Comparison of ENCODE assay signal across 15 mouse cellular contexts in genomic region chr4:11893560-11894205, GRCm38 (mm10).
A peak's percentile ranks its signal among the peaks of the same experiment; 100 is the strongest.
DNase-seq lines count a peak whose midpoint lies in the region; ATAC-seq and TF ChIP-seq lines count a peak whose summit lies in the region.
"Had no signal": no experiment of that assay in that cellular context is flagged by ENCODE, and none has a peak within 500 bp of the region (broad histone marks: within the 10 kb centered on the region; RNA-seq: fewer than 3 reads in every experiment).

No protein-coding gene starts in this region.

- no peak for TF ChIP-seq POLR2A in kidney, adult 2 months (IDR thresholded peaks at IDR 0.05; ENCODE audit: low read depth, low read length)

- H3K4me1 ChIP-seq in kidney, embryonic 15.5 days, result no peaks in the 10 kb centered on the region
- no peaks in the 10 kb centered on the region; the same call in 1 of the 2 replicates for H3K4me1 ChIP-seq in kidney, adult 2 months (ENCODE audit: control insufficient read depth, insufficient read depth, low read length)
- H3K4me1 ChIP-seq in brown adipose tissue, adult 24 weeks (ENCODE audit: control insufficient read depth, insufficient read depth, insufficient read length, low read length), result peaks cover 8% of the 10 kb centered on the region
- no peaks in the 10 kb centered on the region for H3K4me1 ChIP-seq in embryonic facial prominence, embryonic 12.5 days
- H3K4me1 ChIP-seq: limb, embryonic 13.5 days had no signal

- no peak overlapping the region for H3K4me3 ChIP-seq in kidney, embryonic 15.5 days (replicated peaks)
- H3K4me3 ChIP-seq in kidney, adult 2 months (ENCODE audit: insufficient read depth, low read depth, low read length), result no peak overlapping the region
- H3K4me3 ChIP-seq in brown adipose tissue, adult 24 weeks (ENCODE audit: insufficient read depth, low read depth, low read length), result no peak overlapping the region
- no peak overlapping the region for H3K4me3 ChIP-seq in embryonic facial prominence, embryonic 12.5 days
- H3K4me3 ChIP-seq: limb, embryonic 13.5 days; myocyte had no signal

- peak; percentile 58 for ATAC-seq in kidney, embryonic 15.5 days (replicated peaks; ENCODE audit: low FRiP score)
- 0 out of 2 replicates have a peak, but pooled peaks have one; percentile 10 for ATAC-seq in embryonic facial prominence, embryonic 12.5 days (ENCODE audit: insufficient number of reproducible peaks, insufficient read depth, low FRiP score, low TSS enrichment)
- ATAC-seq in megakaryocyte progenitor cell, adult 5-6 weeks (replicated peaks; ENCODE audit: poor library complexity), result peak; percentile 49

- no peak overlapping the region for H3K9ac ChIP-seq in kidney, embryonic 15.5 days
- no peak overlapping the region for H3K9ac ChIP-seq in embryonic facial prominence, embryonic 12.5 days
- H3K9ac ChIP-seq: limb, embryonic 13.5 days had no signal

- no peaks in the 10 kb centered on the region for H3K36me3 ChIP-seq in kidney, embryonic 15.5 days
- H3K36me3 ChIP-seq in kidney, adult 2 months (ENCODE audit: control insufficient read depth, insufficient read depth, low read length), result no peaks in the 10 kb centered on the region
- H3K36me3 ChIP-seq in embryonic facial prominence, embryonic 12.5 days, result no peaks in the 10 kb centered on the region
- H3K36me3 ChIP-seq: G1E; limb, embryonic 13.5 days had no signal

- no peak for DNase-seq in kidney, adult 2 months
- DNase-seq in frontal cortex, adult 2 months (ENCODE audit: extremely low spot score in 1 of 2, low spot score in 1 of 2), result no peak
- no peak for DNase-seq in gastrocnemius, postnatal 4 days (ENCODE audit: low spot score in 2 of 2)
- DNase-seq in cerebellum, postnatal 36 days, result no peak
- DNase-seq: adrenal gland, adult 2 months; cerebellum, adult 18-20 months; right cerebral cortex, postnatal 14 days had no signal

- no peak overlapping the region for H3K4me2 ChIP-seq in kidney, embryonic 15.5 days
- H3K4me2 ChIP-seq in embryonic facial prominence, embryonic 12.5 days (replicated peaks), result no peak overlapping the region
- H3K4me2 ChIP-seq: limb, embryonic 13.5 days; midbrain, embryonic 11.5 days had no signal

- no peak overlapping the region for H3K27ac ChIP-seq in kidney, embryonic 15.5 days
- no peak overlapping the region for H3K27ac ChIP-seq in kidney, adult 2 months (ENCODE audit: insufficient read depth, low read depth, low read length)
- peak overlapping the region; percentile 54 for H3K27ac ChIP-seq in brown adipose tissue, adult 24 weeks (replicated peaks; ENCODE audit: low read depth, low read length)
- H3K27ac ChIP-seq in embryonic facial prominence, embryonic 12.5 days, result no peak overlapping the region
- H3K27ac ChIP-seq: limb, embryonic 13.5 days had no signal

- WGBS in kidney, embryonic 15.5 days, result 62% methylated on average over 9 of the region's 9 CpGs
- WGBS in kidney, adult 2 months, result 72% methylated on average over 9 of the region's 9 CpGs
- 43% methylated on average over 9 of the region's 9 CpGs for WGBS in embryonic facial prominence, embryonic 12.5 days

- no peaks in the 10 kb centered on the region for H3K27me3 ChIP-seq in kidney, embryonic 15.5 days
- H3K27me3 ChIP-seq in kidney, adult 2 months (replicated peaks; ENCODE audit: control insufficient read depth, insufficient read depth, low read length), result no peaks in the 10 kb centered on the region
- no peaks in the 10 kb centered on the region for H3K27me3 ChIP-seq in embryonic facial prominence, embryonic 12.5 days
- H3K27me3 ChIP-seq: limb, embryonic 13.5 days had no signal

- TF ChIP-seq CTCF in kidney, adult 2 months (conservative IDR thresholded peaks at IDR 0.05; ENCODE audit: insufficient read depth, insufficient read length, low read depth, low read length), result no peak

- H3K9me3 ChIP-seq in kidney, embryonic 15.5 days (replicated peaks), result no peaks in the 10 kb centered on the region
- no peaks in the 10 kb centered on the region for H3K9me3 ChIP-seq in embryonic facial prominence, embryonic 12.5 days
- H3K9me3 ChIP-seq: G1E; limb, embryonic 13.5 days had no signal
